Mouse (Mus musculus): ENCODE measurements around the gene Rab29.
A peak's percentile ranks its signal among the peaks of the same experiment; 100 is the strongest.
"Not testable (repeated sequence)": the region's sequence is repeated elsewhere in the genome, so short reads cannot be mapped to it uniquely, and the experiment has no call there.

The Rab29 gene

GRCm38 (mm10) chr1:131866304-131866999 is 572 bp upstream of the Rab29 start:
- no peak for DNase-seq

GRCm38 (mm10) chr1:131867946-131868290 is 894 bp downstream of the Rab29 start:
- DNase-seq: peak; percentile 14

GRCm38 (mm10) chr1:131869561-131869960 is 2.5 kb downstream of the Rab29 start:
- DNase-seq: no peak

GRCm38 (mm10) chr1:131872856-131873255 is 5.8 kb downstream of the Rab29 start:
- no peak for DNase-seq

- no peak for DNase-seq
Observed at GRCm38 (mm10) chr1:131879816-131880215, 12.8 kb downstream of the Rab29 start.

- DNase-seq: peak; percentile 42
Observed at GRCm38 (mm10) chr1:131882787-131883186, 15.8 kb downstream of the Rab29 start.

GRCm38 (mm10) chr1:131886173-131886572 is 19.1 kb downstream of the Rab29 start:
- no peak for DNase-seq

- DNase-seq: no peak
Observed at GRCm38 (mm10) chr1:131886641-131887040, 19.6 kb downstream of the Rab29 start.

- no peak for DNase-seq
Observed at GRCm38 (mm10) chr1:131890043-131890658, 23.1 kb downstream of the Rab29 start.

GRCm38 (mm10) chr1:131891436-131891835 is 24.4 kb downstream of the Rab29 start:
- no peak for DNase-seq

- DNase-seq: no peak
Observed at GRCm38 (mm10) chr1:131902679-131903078, 35.7 kb downstream of the Rab29 start.

GRCm38 (mm10) chr1:131903251-131903650 is 36.2 kb downstream of the Rab29 start:
- no peak for DNase-seq

DNA sequence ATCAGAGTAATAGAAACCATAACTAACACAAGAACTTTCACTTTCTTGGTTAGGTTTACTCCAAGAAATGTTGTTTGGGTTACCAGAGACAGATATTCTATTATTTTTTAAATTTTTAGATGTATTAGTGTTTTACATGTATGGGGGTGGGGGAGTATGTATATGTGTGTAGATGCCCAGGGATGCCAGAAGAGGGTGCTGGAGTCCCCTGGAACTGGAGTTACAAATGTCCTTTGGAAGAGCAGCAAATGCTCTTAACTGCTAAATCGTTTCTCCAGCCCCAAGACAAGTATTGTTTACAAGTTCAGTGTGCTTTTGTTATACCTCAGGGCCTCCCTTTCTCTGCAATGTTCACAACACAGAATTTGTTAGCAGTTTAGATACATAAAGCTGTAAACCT is 38.5 kb downstream of the Rab29 start:
- DNase-seq: no peak

- DNase-seq: no peak
Observed at GRCm38 (mm10) chr1:131908456-131908855, 41.4 kb downstream of the Rab29 start.

GRCm38 (mm10) chr1:131909236-131909635 is 42.2 kb downstream of the Rab29 start:
- not testable (repeated sequence) for DNase-seq

- DNase-seq: peak; percentile 100
Observed at GRCm38 (mm10) chr1:131910001-131910648, 43.1 kb downstream of the Rab29 start, which contains the start of gene Nucks1. Gene Nucks1, plus strand, starts transcription at chr1:131910534.

- DNase-seq: peak; percentile 86
Observed at GRCm38 (mm10) chr1:131910674-131911558, 43.9 kb downstream of the Rab29 start.

DNA sequence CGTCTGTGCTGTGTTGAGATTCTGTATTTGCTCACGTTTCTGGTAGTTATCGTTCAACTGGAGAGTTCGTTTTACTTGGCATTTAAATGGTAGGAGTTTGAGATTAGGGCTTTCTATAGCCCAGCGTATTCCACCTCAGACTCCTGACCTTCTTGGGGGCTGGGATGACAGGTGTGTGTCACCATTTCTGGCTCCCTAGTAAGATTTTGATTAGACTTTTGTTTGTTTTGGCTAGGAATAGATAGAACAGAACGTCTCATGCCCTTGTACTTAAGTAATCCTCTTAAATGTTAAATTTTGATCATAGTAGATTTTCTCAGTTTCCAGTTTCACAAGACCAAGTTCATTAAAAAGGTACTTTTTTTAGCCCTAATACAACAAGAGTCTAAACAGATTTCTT is 50.6 kb downstream of the Rab29 start:
- no peak for DNase-seq

DNA sequence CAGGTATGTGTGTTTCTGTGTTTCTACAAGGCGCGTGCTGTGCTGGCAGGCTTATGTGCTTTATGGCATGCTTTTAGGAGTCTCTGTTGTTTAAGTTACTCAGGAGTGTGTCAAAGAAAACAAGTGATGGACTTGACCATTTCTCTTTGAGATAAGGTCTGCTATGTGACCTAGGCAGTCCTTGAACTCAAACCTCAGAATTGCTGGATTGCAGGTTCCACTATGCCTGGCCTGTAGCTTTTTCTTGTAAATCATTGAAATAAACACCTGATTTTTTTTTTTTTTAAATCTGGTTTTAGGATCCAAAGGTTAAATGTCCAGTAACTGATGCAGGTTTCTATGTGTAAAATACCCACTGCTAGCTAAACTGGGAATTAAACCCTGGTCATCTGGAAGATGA is 52.0 kb downstream of the Rab29 start:
- DNase-seq: peak; percentile 55

DNA sequence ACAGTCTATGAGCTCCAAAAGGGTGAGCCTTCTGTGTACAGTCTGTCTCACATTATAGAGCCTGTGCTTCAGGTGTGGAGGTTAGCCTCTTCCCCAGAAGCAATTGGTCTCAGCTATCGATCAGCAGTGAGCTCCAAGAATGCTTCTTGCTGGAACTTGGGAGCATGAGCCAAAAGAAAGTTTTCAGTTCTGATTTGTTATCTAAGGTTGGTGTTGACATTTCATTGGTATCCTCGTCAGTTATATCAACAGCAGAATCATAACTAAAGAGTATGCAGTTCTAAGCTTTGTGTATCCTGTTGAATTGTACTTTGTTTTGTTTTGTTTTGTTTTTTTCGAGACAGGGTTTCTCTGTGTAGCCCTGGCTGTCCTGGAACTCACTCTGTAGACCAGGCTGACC is 55.1 kb downstream of the Rab29 start:
- no peak for DNase-seq

All from kidney, adult 9 months (tissue).